Mouse (Mus musculus) liver, adult 2 months (tissue): ENCODE results near the gene Gm26897. TPM values are rescaled to one million over a fixed set of nuclear protein-coding genes. Genes with fewer than 3 reads are reported as not detected.

Experiments used
- DNase-seq: peaks from one replicate; pipeline ENCODE4 v3.0.0-alpha.2; 2011; ENCODE audit warnings: low read depth, low spot score; ENCODE audit errors: extremely low read depth
- H3K27ac ChIP-seq: fragments of 200-500 bp; replicated peaks from 2 replicates; pipeline ENCODE4 v1.5.1; 2012; ENCODE audit warnings: low read depth, mild to moderate bottlenecking, control low read depth, inconsistent platforms, low read length; ENCODE audit not compliant: insufficient read depth
- H3K27me3 ChIP-seq: fragments of 200-500 bp; 2 replicates; pipeline ENCODE4 v1.6.1; 2012; ENCODE audit warnings: mild to moderate bottlenecking, moderate library complexity, low read length, inconsistent platforms; ENCODE audit not compliant: control insufficient read depth, insufficient read depth
- H3K36me3 ChIP-seq: fragments of 200-500 bp; 2 replicates; pipeline ENCODE4 v1.6.1; 2012; ENCODE audit warnings: low read length, inconsistent platforms; ENCODE audit not compliant: control insufficient read depth, insufficient read depth
- H3K4me1 ChIP-seq: fragments of 200-500 bp; 2 replicates; pipeline ENCODE4 v1.6.1; 2011; ENCODE audit warnings: low read length; ENCODE audit not compliant: control insufficient read depth, insufficient read depth
- H3K4me3 ChIP-seq: fragments of 200-500 bp; 2 replicates; pipeline ENCODE4 v1.5.1; 2011; ENCODE audit warnings: low read depth, mild to moderate bottlenecking, control low read depth, low read length, moderate library complexity; ENCODE audit not compliant: insufficient read depth
- H3K79me2 ChIP-seq: fragments of 200-500 bp; 2 replicates; pipeline ENCODE4 v1.6.1; 2012; ENCODE audit warnings: inconsistent platforms, mild to moderate bottlenecking, low read length, moderate library complexity; ENCODE audit not compliant: control insufficient read depth, insufficient read depth
- H3K9ac ChIP-seq: fragments of 200-500 bp; 2 replicates; pipeline ENCODE4 v1.6.1; 2012; ENCODE audit warnings: low read depth, mild to moderate bottlenecking, control low read depth, inconsistent platforms, low read length
- CTCF ChIP-seq: fragments of 200-500 bp; IDR thresholded peaks from 2 replicates; pipeline ENCODE4 v1.5.1; 2011; ENCODE audit warnings: low read depth, low read length, control low read depth
- POLR2A ChIP-seq: fragments of 200-500 bp; IDR thresholded peaks from 2 replicates; pipeline ENCODE4 v1.6.1; 2011; ENCODE audit warnings: low read length, control low read depth; ENCODE audit not compliant: insufficient read depth; ENCODE audit errors: extremely low read depth
- WGBS: fragments of 180-500 bp; shearing (Covaris S2); methylation state at CpG from one replicate; pipeline ENCODE4 v1.1.7; 2018; 5-methylcytosine and 5-hydroxymethylcytosine counted together
- polyA plus RNA-seq: library from polyadenylated mRNA; depleted of rRNA; stranded (reverse); fragments of >200 nt; gene quantifications from 2 replicates; pipeline ENCODE4 v1.2.3, GENCODE M21; 2012
- total RNA-seq: library from RNA; depleted of rRNA; stranded (reverse); fragments of >200 nt; gene quantifications from 2 replicates; pipeline ENCODE4 v1.2.3, GENCODE M21; 2014

Gene Gm26897
- total and polyA plus RNA-seq, 2 experiments, result not detected

DNA sequence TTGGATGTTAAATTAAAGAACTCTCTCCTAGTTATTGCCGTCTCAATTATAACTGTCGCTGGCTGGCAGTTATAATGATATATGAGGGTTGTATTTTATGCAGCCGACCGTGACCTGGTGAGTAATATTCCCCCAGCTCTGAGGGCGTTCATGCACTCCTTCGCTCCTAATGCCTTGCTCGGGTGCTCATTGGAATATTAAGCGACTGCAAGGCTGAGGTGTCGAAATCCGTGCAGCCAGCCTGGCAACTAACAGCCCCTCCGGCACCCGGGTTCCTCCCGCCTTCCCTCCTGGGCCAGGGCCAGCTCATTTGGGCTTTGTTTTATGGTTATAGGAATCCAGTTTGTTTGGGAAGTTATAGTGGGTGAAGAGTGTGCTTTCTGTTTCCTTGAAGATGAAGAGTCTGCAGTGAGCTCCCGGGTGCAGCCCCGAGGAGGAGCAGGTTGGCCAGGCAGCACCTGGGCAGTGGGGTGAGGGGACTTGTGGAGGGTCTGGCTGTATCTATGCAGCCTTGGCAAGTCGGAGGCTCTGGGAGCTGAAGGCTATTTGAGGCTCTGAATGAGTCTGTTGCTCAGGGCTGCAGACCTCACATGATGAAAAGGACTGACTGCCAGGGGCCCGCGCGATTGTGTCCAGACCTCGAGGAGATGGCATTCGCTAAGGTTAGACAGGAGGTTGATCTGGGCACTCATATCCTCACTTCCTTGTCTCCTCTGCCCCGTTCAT is 8.4 kb upstream of the Gm26897 start:
- Histone ChIP-seq H3K9ac (no peak overlapping the region), H3K4me1 (no peaks in the 10 kb centered on the region), H3K27ac (no peak overlapping the region), H3K27me3 (no peaks in the 10 kb centered on the region), H3K79me2 (no peaks in the 10 kb centered on the region), H3K36me3 (no peaks in the 10 kb centered on the region), H3K4me3 (no peak overlapping the region)
- TF ChIP-seq CTCF (no peak), POLR2A (no peak)
- 77% methylated on average over 22 of the region's 22 CpGs for WGBS
- DNase-seq, result no peak

DNA sequence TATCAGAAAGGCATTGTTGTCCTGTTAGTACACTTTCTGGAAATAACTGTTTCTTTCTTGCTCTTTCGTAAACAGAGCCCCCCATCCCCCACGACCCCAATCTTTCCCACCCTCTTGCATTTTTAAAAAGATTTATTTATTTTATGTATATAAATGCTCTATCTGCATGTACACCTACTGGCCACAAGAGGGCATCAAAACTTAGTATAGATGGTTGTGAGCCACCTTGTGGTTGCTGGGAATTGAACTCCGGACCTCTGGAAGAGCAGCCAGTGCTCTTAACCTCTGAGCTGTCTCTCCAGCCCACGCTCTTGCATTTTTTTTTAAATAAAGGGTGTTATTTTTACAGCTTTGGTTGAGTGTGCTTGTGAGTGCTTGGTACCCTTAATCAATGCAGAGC is 5.3 kb upstream of the Gm26897 start:
- TF ChIP-seq CTCF, result no peak
- no peak for TF ChIP-seq POLR2A
- no peak overlapping the region for H3K9ac ChIP-seq
- 76% methylated on average over 4 of the region's 4 CpGs for WGBS
- no peak overlapping the region for H3K4me3 ChIP-seq
- no peaks in the 10 kb centered on the region for H3K27me3 ChIP-seq
- DNase-seq, result peak; percentile 4
- no peak overlapping the region for H3K27ac ChIP-seq
- H3K4me1 ChIP-seq, result no peaks in the 10 kb centered on the region
- H3K36me3 ChIP-seq, result no peaks in the 10 kb centered on the region
- H3K79me2 ChIP-seq, result no peaks in the 10 kb centered on the region

DNA sequence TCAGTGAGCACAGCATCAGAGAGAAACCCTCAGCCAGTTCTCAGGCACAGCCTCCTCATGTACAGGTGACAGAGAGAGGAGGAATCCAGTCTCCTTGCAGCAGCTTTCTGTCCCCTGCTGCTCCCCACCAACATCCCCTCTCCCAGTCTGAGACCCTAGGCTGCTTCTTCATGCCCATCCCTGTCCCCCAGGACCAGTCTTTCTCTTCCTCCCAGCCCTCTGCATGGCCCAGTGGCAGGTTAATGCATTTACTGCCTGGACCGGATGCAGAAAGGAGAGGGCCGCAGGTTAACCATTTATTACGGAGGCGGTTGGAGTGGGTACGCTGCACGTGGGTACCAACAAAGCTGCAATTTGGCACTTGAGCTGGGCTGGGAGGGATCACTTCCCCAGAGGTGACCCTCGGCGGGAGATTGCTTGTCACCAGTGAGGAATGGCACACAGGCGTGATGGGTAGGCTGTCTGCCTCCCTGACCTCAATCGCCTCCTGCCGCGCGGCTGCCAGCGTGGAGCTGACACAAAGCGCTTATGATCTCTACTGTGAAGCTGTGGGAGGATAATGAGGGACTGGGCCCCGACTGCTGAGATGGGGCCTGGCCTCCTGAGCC is 3.1 kb upstream of the Gm26897 start:
- Histone ChIP-seq H3K9ac (no peak overlapping the region), H3K27ac (no peak overlapping the region), H3K79me2 (no peaks in the 10 kb centered on the region), H3K4me1 (no peaks in the 10 kb centered on the region), H3K4me3 (no peak overlapping the region), H3K36me3 (no peaks in the 10 kb centered on the region), H3K27me3 (0 out of 2 replicates have a peak, but pooled peaks cover 2% of the 10 kb centered on the region)
- no peak for DNase-seq
- WGBS, result 57% methylated on average over 16 of the region's 16 CpGs
- TF ChIP-seq CTCF (no peak), POLR2A (no peak)

DNA sequence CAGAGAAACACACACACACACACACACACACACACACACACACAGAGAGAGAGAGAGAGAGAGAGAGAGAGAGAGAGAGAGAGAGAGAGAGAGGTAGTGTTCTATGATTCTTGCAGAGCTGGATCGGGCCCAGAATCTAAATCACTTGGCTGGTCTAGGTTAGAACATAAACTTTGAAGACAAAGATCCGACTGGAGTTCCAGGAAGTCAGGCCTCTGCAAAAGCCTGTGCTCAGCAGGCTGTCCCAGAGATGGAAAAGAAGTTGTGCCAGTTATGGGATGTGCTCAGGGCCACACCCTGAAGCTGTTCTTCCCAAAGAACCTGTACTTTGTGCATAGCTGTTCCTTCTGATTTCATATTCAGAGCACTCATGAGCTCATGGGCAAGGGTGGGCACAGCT is 1.5 kb upstream of the Gm26897 start:
- Histone ChIP-seq H3K79me2 (no peaks in the 10 kb centered on the region), H3K27ac (no peak overlapping the region), H3K4me3 (no peak overlapping the region), H3K9ac (no peak overlapping the region), H3K27me3 (0 out of 2 replicates have a peak, but pooled peaks cover 2% of the 10 kb centered on the region), H3K36me3 (no peaks in the 10 kb centered on the region), H3K4me1 (no peaks in the 10 kb centered on the region)
- WGBS, result 73% methylated on average over 2 of the region's 2 CpGs
- no peak for DNase-seq
- TF ChIP-seq CTCF (no peak), POLR2A (no peak)

DNA sequence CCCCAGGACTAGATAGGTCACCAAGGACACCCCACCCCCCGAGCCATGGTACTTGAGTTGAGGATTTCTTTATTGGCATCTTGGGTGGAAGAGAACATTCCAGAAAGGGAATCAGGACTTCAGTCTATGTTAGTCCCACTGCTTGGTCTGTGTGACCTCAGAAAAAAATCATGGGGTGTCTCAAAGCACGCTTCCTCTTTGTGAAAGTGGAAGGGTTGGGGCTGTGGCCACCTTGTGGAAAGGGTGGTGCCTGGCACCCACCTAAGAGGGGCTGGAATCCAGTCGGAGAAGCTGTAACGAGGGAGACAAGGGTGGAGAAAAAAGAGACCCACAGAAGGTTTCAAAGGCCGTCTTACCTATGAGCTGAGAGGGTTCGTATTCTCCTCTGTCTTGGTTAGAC is 5.8 kb downstream of the Gm26897 start:
- no peak overlapping the region for H3K4me3 ChIP-seq
- H3K79me2 ChIP-seq, result no peaks in the 10 kb centered on the region
- no peak overlapping the region for H3K27ac ChIP-seq
- WGBS, result 64% methylated on average over 6 of the region's 6 CpGs
- no peak for TF ChIP-seq CTCF
- TF ChIP-seq POLR2A, result no peak
- no peaks in the 10 kb centered on the region for H3K36me3 ChIP-seq
- DNase-seq, result no peak
- H3K9ac ChIP-seq, result no peak overlapping the region
- no peaks in the 10 kb centered on the region for H3K4me1 ChIP-seq
- peaks cover 14% of the 10 kb centered on the region; the same call in 1 of the 2 replicates for H3K27me3 ChIP-seq
